Mouse (Mus musculus) hindlimb bud, embryonic 11.5 days (tissue): Measurements from ENCODE around the gene Krtap4-16.
"Not testable (repeated sequence)": the region's sequence is repeated elsewhere in the genome, so short reads cannot be mapped to it uniquely, and the experiment has no call there.

Experiments used
- DNase-seq: peaks from one replicate; pipeline ENCODE4 v3.0.0-alpha.2; 2012; ENCODE audit warnings: low read depth, low spot score; ENCODE audit errors: extremely low spot score

Gene Krtap4-16

DNA sequence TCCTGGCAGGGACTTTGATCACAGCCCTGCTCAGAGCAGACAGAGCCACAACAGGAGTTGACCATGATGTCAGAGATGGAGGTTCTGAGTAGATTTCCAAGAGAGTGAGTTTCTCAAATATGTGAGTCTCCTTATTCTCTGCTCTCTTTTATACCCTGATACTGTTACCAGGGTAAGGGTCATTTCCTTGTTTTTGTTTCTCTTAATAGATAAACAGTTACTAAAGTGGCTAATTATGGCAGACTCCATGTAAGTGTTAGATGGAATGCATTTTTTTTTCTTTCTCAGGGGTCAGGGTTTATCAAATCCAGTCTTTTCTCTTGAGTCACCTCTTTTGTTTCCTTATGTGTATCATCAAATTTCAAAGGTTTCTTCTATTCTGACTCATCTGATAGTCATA is at the start of gene Krtap4-16:
TSS of gene Krtap4-16 (minus strand) at position 101 of the 400 bp plus-strand sequence.
- DNase-seq = no peak

DNA sequence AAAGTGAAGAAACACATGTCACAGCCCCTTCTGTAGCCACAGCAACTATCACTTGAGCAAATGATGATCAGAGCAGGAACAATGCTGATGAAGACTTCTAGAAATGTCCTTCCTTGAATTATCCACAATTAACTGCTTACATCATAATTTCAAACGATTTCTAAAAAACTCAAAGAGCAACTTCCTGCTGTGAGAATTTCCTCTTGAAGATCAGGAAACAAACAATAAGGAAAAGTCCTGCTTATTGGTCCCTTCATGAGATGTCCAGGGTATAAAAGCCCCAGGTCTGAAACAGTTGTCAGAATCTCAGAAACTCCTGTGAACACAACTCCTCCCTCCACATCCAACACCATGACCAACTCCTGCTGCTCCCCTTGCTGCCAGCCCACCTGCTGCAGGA is 27.5 kb upstream of the Krtap4-16 start, which contains the start of gene Gm11567:
TSS of gene Gm11567 (plus strand) at position 301 of the 400 bp plus-strand sequence.
- DNase-seq = not testable (repeated sequence)

DNA sequence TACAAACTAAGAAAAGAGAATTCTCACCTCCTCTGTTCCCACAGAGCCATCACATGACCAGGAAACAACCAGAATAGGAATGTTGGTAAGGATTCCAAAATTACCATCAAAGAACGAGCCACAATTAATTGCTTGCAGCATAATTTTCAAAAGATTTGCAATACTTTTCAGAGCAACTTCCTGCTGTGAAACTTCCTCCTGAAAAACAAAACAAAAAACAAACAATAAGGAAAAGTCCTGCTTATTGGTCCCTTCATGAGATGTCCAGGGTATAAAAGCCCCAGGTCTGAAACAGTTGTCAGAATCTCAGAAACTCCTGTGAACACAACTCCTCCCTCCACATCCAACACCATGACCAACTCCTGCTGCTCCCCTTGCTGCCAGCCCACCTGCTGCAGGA is 21.7 kb upstream of the Krtap4-16 start, which contains the start of gene Krtap9-1:
TSS of gene Krtap9-1 (plus strand) at position 301 of the 400 bp plus-strand sequence.
- DNase-seq = not testable (repeated sequence)

DNA sequence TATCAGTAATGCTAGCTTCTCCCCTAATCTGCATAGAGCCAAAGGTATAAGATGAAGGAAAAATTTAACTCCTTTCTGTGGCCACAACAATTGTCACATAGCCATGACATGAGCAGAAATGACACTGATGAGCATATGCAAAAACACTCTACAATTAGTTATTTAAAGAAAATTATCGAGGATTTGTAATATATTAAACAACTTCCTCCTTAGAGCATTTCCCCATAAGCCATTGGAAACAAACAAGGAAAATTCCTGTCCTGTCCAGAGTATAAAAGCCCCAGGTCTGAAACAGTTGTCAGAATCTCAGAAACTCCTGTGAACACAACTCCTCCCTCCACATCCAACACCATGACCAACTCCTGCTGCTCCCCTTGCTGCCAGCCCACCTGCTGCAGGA is 12.8 kb upstream of the Krtap4-16 start, which contains the start of gene Gm11559:
TSS of gene Gm11559 (plus strand) at position 301 of the 400 bp plus-strand sequence.
- DNase-seq = not testable (repeated sequence)

DNA sequence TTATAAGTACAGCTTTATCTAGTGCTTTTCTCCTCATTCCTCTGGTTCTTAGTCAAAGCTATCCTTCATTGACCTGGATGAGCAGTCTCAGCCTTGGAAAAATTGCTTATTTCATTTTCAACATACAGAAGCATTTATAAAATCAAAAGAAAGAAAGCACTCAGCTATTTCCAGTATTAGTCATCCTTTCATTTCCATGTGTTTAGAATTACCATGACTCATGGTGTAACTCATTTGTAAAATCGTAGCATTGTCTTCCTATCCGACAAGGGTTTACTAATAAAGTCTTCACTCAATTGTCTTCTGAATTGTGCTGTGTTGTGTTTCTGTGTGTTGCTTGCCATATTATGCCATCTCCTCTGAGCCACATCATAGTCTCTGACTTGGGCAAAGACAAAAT is 7.4 kb upstream of the Krtap4-16 start:
- no peak for DNase-seq

DNA sequence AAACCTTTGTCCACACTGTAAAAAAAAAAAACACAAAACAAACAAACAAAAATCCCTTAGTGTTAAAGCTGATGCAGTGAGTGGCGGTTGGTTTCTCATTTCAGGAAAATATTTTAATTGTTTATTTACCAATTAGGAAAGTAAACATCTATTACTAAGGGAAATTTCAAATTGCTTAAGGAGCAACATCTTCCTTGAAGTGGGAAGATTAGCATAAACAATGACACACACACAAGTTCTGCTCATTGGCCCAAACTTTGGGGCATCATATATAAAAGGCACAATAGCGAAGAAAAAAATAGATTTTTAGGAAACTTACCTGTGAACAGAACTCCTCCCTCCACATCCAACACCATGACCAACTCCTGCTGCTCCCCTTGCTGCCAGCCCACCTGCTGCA is 6.2 kb upstream of the Krtap4-16 start, which contains the start of gene Gm11568:
TSS of gene Gm11568 (plus strand) at position 301 of the 400 bp plus-strand sequence.
- no peak for DNase-seq

DNA sequence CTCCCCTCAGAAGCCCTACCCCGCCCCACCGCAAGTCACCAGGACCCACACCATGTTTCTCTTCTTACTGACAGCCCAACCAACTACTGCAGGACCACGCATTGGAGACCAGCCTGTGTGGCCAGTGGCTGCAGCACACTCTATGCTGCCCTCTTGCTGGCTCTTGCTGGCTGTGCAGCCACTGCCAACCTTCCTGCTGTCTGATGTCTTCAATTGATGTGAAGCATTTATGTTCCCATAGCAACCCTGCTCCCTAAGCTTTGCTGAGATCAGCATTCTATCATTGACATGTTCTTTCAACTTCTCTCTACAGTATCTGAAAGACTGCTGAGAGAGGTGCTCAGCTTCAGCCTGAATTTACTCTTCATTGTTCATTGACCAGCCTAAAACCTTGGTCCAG is 2.7 kb upstream of the Krtap4-16 start:
- no peak for DNase-seq

DNA sequence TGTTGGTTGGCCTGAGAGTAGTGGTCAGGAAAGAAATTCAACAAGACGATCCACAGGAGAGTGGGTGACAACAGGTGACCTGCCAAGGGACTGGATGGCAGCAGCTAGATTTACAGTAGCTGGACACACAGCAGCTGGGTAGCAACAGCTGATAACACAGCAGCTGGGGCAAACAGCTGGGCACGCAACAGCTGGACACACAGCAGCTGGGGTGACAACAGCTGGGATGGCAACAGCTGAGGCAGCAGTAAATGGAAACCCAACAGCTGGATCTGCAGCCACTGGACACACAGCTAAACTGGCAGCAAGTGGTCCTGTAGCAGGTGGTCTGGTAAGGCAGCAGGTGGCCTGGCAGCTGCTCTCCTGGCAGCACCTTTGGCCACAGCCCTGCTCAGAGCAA is 4.7 kb downstream of the Krtap4-16 start:
- no peak for DNase-seq

DNA sequence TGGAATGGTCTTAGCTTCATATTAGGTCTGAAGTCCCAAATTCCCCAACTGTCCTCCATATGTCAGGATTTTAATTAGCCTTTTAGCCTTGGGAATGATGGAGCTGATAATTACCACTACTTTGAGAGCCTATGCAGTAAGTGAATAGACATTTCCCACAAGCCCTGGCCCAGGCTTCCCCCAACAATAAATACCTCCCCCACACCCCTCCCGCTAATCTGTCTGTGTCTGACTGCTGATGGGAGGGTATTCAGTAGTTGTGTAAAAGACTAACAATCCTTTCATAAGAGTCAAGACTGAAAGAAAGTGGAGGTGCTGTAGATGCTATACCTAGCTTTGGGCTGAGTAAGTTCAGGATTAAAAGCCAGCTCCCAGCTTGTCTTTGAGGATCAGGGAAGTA is 9.2 kb downstream of the Krtap4-16 start:
- DNase-seq = no peak

DNA sequence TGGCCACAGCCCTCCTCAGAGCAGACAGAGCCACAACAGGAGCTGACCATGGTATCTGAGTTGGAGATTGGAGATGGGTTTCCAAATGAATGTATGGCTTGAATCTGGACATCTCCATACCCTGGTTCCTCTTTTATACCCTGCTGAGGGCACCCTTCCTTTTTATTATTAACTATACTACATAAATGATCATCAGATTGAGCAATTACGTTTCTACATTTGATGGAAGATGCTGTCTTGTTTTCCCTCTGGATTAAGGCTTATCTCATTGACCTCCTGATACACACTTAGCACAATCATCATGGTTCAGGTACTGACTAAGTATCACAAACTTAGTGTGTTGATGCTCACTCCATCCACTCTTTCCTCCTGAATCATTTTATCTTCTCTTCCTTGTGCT is 13.4 kb downstream of the Krtap4-16 start, which contains the start of gene 2300003K06Rik:
TSS of gene 2300003K06Rik (minus strand) at position 101 of the 400 bp plus-strand sequence.
- DNase-seq = no peak

DNA sequence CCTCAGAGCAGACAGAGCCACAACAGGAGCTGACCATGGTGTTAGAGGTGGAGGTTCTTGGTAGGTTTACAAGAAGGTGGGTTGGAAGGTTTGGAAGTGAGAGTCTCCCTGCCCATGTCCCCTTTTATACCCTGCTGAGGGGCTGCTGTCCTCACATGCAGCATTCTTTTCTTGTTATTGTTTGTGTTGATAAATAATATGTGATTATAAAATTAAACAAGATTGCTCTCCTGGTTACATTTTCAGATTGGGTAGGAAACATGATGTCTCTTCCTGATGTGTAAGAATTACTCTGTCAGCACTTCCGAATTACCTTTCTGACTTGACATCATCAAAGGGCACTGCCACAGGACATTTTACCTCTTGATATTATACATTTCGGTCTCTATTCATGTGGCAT is 35.8 kb downstream of the Krtap4-16 start, which contains the start of gene Gm11564:
TSS of gene Gm11564 (minus strand) at position 101 of the 400 bp plus-strand sequence.
- DNase-seq = not testable (repeated sequence)

DNA sequence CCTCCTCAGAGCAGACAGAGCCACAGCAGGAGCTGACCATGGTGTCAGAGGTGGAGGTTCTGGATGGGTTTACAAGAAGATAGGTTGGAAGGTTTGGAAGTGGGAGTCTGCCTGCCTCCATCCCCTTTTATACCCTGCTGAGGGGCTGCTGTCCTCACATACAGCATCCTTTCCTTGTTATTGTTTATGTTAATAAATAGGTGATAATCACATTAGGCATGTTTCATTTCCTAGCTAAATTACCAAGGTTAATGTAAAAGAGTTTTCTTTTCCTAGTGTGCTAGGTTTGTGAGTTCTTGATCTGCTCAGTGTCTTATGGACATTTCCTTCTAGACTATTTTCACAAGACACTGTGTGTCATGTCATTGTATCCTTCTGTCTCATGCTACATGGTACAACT is 41.6 kb downstream of the Krtap4-16 start, which contains the start of gene Krtap4-13:
TSS of gene Krtap4-13 (minus strand) at position 101 of the 400 bp plus-strand sequence.
- not testable (repeated sequence) for DNase-seq

DNA sequence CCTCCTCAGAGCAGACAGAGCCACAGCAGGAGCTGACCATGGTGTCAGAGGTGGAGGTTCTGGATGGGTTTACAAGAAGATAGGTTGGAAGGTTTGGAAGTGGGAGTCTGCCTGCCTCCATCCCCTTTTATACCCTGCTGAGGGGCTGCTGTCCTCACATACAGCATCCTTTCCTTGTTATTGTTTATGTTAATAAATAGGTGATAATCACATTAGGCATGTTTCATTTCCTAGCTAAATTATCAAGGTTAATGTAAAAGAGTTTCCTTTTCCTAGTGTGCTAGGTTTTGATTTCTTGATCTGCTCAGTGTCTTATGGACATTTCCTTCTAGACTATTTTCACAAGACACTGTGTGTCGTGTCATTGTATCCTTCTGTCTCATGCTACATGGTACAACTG is 47.1 kb downstream of the Krtap4-16 start, which contains the start of gene Gm11554:
TSS of gene Gm11554 (minus strand) at position 101 of the 400 bp plus-strand sequence.
- not testable (repeated sequence) for DNase-seq
